Mouse (Mus musculus): ENCODE measurements around the gene Inpp5d.
A peak's percentile ranks its signal among the peaks of the same experiment; 100 is the strongest.

Gene Inpp5d

GRCm38 (mm10) chr1:87620211-87620668, at the start of gene Inpp5d:
TSS of gene Inpp5d (plus strand) at chr1:87620312.
- peak; percentile 54 for DNase-seq

GRCm38 (mm10) chr1:87573261-87573660, 46.9 kb upstream of the Inpp5d start:
- DNase-seq = no peak

GRCm38 (mm10) chr1:87573800-87574215, 46.3 kb upstream of the Inpp5d start, which contains the start of gene Ngef:
TSS of gene Ngef (minus strand) at chr1:87573870.
- DNase-seq = peak; percentile 56

GRCm38 (mm10) chr1:87574353-87574752, 45.8 kb upstream of the Inpp5d start:
- DNase-seq = no peak

GRCm38 (mm10) chr1:87574785-87575184, 45.3 kb upstream of the Inpp5d start:
- no peak for DNase-seq

DNA sequence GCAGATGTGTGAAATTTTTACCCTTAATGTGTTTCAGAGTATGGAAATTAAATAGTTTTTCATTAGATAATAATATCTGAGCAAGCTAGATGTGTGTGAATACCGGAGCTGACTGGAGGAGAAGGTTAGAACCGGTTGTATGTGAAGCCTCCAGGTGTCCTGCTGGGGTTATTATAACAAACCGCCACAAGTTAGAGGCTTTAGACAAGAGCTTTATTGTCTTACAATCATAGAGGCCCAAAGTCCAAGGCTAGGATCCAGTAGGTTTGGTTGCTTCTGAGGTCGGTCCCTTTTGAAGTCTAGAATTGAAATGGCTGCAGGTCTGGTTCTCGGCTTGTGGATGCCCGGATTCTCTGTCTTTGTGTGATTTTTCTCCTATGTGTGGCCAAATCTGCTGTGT, 41.1 kb upstream of the Inpp5d start:
- no peak for DNase-seq

- DNase-seq = no peak
Measured at GRCm38 (mm10) chr1:87580824-87581223, 39.3 kb upstream of the Inpp5d start.

DNA sequence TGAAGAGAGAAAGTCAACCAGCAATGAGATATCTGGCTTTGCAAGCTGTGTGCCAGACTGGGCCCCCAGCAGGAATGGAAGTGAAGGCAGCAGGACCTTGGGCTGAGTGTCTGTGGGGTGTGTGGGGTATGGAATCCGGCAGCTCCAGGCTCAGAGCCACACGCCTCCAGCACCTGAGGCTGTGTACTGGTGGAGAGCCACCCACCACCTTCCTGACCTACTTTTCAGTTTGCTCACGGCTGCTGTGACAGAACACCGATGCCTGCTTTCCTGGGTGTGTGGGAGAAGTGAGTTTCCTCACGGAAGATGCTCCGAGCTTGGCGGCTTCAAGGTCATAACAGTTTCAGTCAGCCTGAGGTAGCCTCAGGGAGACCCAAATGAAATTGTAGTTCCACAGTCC, 30.9 kb upstream of the Inpp5d start:
- DNase-seq = no peak

DNA sequence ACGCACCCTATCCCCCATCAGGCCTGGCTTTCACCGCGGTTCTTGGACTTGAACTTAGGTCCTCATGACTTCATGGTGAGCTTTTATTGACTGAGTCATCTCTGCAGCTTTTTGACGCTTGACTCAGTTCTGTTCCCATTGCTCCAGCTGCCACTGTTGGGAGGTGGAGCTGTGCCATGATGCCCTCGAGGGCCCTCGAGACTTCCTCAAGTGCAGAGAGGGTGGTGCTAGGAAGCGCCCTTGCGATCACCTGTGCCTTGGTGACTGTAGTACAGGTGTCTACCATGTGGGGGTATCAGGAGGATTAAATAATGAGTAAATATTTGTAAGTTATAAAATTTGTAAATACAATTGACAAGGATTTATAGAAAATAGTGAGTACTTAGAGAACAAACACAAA, 30.1 kb upstream of the Inpp5d start:
- DNase-seq = no peak

DNA sequence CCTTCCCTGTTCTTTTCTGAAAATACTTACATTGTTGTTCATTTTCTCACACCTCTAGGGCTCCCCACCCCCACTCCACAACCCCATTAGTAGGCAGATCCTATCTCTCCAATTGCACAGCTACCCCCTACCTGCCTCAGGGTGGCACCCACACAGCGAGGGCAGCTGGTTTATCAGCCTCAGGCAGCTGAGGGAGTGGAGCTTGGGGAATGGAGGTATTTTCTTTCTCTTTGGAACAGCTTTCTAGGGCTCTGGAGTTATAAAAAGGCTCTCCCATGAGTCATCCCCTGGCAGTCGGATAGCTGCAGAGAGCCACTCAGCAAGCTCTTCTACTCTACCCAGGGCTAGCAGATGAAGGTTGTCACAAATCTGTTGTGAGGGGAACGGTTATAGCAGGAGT, 25.9 kb upstream of the Inpp5d start:
- DNase-seq = no peak

- no peak for DNase-seq
Measured at GRCm38 (mm10) chr1:87594671-87595070, 25.4 kb upstream of the Inpp5d start.

GRCm38 (mm10) chr1:87600533-87600932, 19.6 kb upstream of the Inpp5d start:
- no peak for DNase-seq

DNA sequence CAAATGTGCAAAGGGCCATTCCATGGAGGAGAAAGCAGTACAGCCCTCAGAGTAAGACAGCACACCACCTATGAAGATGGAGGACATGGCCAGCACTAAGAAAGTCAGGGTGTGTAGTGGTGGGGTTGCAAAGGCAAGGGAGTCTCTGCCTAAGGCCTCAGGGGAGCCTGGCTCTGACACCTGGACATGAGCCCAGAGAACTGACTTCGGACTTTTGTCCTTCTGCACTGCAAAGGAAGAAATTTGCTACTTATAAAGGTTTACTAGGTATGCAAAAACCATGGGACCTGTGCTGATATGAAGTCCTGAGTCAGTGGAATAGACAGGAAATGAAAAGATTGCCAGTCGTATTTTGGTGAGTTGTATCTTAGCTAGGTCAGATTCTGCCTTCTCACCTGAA, 18.3 kb upstream of the Inpp5d start:
- no peak for DNase-seq

- DNase-seq = no peak
Measured at GRCm38 (mm10) chr1:87603389-87603788, 16.7 kb upstream of the Inpp5d start.

GRCm38 (mm10) chr1:87605296-87605695, 14.8 kb upstream of the Inpp5d start:
- no peak for DNase-seq

GRCm38 (mm10) chr1:87607385-87608091, 12.6 kb upstream of the Inpp5d start:
- no peak for DNase-seq

DNA sequence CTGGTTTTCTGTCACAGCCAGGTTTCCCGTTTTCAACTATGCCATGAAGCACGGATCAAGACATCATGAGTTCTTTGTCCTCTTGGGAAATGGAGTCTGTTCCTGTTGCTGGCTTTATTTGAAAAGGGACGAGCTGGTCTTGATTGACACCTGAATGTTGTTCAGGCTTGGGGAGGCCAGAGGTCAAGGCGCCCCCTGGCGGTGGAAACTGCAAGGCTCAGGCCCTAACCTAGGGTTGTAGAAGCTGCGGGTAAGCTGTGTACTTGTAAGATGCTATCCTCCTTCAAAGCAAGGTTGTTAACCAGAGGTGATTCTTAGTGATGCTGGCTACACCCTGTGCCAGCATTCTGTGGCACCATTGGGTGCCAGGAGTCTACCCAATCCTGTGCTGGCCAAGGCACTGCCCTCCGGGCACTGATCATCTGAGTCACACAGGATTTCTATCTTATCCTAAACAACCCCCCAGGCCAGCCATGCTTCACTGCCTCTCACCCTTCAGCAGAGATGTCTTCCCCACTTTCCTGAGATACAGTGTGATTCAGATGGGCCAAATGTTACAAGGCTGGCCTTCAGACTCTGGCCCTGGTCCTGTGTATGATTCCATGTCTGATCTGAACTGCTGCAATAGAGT, 11.6 kb upstream of the Inpp5d start:
- peak; percentile 79 for DNase-seq

GRCm38 (mm10) chr1:87614576-87615295, 5.4 kb upstream of the Inpp5d start:
- no peak for DNase-seq

- no peak for DNase-seq
Measured at GRCm38 (mm10) chr1:87620693-87621092, 581 bp downstream of the Inpp5d start.

GRCm38 (mm10) chr1:87621146-87621857, 1.2 kb downstream of the Inpp5d start:
- DNase-seq = no peak

GRCm38 (mm10) chr1:87621858-87622279, 1.8 kb downstream of the Inpp5d start:
- DNase-seq = no peak

DNA sequence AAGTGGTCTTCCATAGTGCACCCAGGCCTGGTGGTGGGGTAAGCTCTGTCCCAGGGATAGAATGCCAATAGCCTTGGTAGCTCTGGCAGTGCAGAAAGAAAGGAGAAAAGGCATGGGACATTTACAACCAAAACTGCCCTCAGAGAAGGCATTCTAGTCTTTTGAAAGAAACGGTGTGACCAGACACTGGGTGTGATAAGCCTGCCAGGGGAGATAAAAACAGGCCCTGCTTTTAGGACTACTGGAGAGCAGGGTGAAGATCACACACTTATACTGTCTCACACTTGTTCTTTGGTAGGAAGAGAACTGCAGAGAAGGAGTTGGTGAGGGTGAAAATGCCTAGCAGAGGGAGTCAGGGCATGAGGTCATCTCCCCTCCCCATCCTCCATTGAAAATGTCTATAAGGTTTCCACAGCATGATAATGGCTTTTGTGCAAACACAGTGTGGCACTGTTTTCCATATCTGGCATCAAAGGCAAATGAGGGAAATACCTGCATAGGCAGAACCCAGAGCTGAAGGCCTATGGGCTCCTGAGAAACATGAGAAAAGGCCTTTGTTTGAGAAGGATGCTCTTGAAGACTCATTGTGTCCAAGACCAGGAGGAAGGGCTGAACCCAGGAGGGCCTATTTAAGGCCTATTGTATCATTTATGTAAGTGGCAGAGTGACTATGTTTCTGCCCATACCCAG, 4.0 kb downstream of the Inpp5d start:
- DNase-seq = peak; percentile 42

All from liver (tissue).